Mouse (Mus musculus): ENCODE results near the gene Fam3b. TPM values are rescaled to one million over a fixed set of nuclear protein-coding genes. Genes with fewer than 3 reads are reported as not detected.

Fam3b gene
- polyA plus RNA-seq, 1 experiment from 2014 or later: 50.6 TPM

- 48% methylated on average over 14 of the region's 14 CpGs for WGBS
- DNase-seq (ENCODE audit: low spot score) (peak; percentile 54), ATAC-seq (ENCODE audit: low FRiP score, low TSS enrichment) (peak; percentile 76)
- TF ChIP-seq CTCF (IDR thresholded peaks at IDR 0.05; ENCODE audit: low read depth): peak; percentile 94
- TF ChIP-seq EP300 (optimal IDR thresholded peaks at IDR 0.05): no peak
- no peak overlapping the region for H3K27ac ChIP-seq (replicated peaks)
- H3K27me3 ChIP-seq (ENCODE audit: control insufficient read depth, insufficient read depth, low read length): no peaks in the 10 kb centered on the region
- H3K4me1 ChIP-seq (replicated peaks; ENCODE audit: control insufficient read depth, insufficient read depth): no peaks in the 10 kb centered on the region
- no peaks in the 10 kb centered on the region for H3K9me3 ChIP-seq (ENCODE audit: control insufficient read depth, low read length)
- no peak overlapping the region for H3K4me2 ChIP-seq (replicated peaks; ENCODE audit: low read depth)
- no peaks in the 10 kb centered on the region for H3K36me3 ChIP-seq (ENCODE audit: control insufficient read depth, insufficient read depth, low read length)
- H3K9ac ChIP-seq (ENCODE audit: low read length): no peak overlapping the region
- no peak overlapping the region for H3K4me3 ChIP-seq (ENCODE audit: low read depth, low read length)
Measured at GRCm38 (mm10) chr16:97443670-97444263, 70.8 kb downstream of the Fam3b start.

- TF ChIP-seq CTCF (IDR thresholded peaks at IDR 0.05; ENCODE audit: low read depth) (no peak), EP300 (optimal IDR thresholded peaks at IDR 0.05) (no peak)
- 71% methylated on average over 9 of the region's 9 CpGs for WGBS
- Histone ChIP-seq H3K4me3 (ENCODE audit: low read depth, low read length) (no peak overlapping the region), H3K4me1 (replicated peaks; ENCODE audit: control insufficient read depth, insufficient read depth) (no peaks in the 10 kb centered on the region), H3K9ac (ENCODE audit: low read length) (no peak overlapping the region), H3K36me3 (ENCODE audit: control insufficient read depth, insufficient read depth, low read length) (no peaks in the 10 kb centered on the region), H3K9me3 (ENCODE audit: control insufficient read depth, low read length) (no peaks in the 10 kb centered on the region), H3K4me2 (replicated peaks; ENCODE audit: low read depth) (no peak overlapping the region), H3K27ac (replicated peaks) (no peak overlapping the region), H3K27me3 (ENCODE audit: control insufficient read depth, insufficient read depth, low read length) (no peaks in the 10 kb centered on the region)
- no peak for ATAC-seq (ENCODE audit: low FRiP score, low TSS enrichment)
- DNase-seq (ENCODE audit: low spot score): no peak
Measured at GRCm38 (mm10) chr16:97441967-97442366, 72.6 kb downstream of the Fam3b start.

- Histone ChIP-seq H3K4me3 (ENCODE audit: low read depth, low read length) (no peak overlapping the region), H3K27me3 (ENCODE audit: control insufficient read depth, insufficient read depth, low read length) (no peaks in the 10 kb centered on the region), H3K36me3 (ENCODE audit: control insufficient read depth, insufficient read depth, low read length) (no peaks in the 10 kb centered on the region), H3K27ac (replicated peaks) (no peak overlapping the region), H3K4me1 (replicated peaks; ENCODE audit: control insufficient read depth, insufficient read depth) (no peaks in the 10 kb centered on the region), H3K9me3 (ENCODE audit: control insufficient read depth, low read length) (no peaks in the 10 kb centered on the region), H3K9ac (ENCODE audit: low read length) (no peak overlapping the region), H3K4me2 (replicated peaks; ENCODE audit: low read depth) (no peak overlapping the region)
- ATAC-seq (ENCODE audit: low FRiP score, low TSS enrichment) (no peak), DNase-seq (ENCODE audit: low spot score) (no peak)
- 76% methylated on average over 3 of the region's 3 CpGs for WGBS
- TF ChIP-seq CTCF (IDR thresholded peaks at IDR 0.05; ENCODE audit: low read depth) (no peak), EP300 (optimal IDR thresholded peaks at IDR 0.05) (no peak)
Measured at GRCm38 (mm10) chr16:97438191-97438590, 76.4 kb downstream of the Fam3b start.

GRCm38 (mm10) chr16:97437448-97438056, 77.1 kb downstream of the Fam3b start:
- 32% methylated on average over 1 of the region's 1 CpGs for WGBS
- Histone ChIP-seq H3K36me3 (ENCODE audit: control insufficient read depth, insufficient read depth, low read length) (no peaks in the 10 kb centered on the region), H3K27me3 (ENCODE audit: control insufficient read depth, insufficient read depth, low read length) (no peaks in the 10 kb centered on the region), H3K4me3 (ENCODE audit: low read depth, low read length) (no peak overlapping the region), H3K4me2 (replicated peaks; ENCODE audit: low read depth) (no peak overlapping the region), H3K9ac (ENCODE audit: low read length) (no peak overlapping the region), H3K4me1 (replicated peaks; ENCODE audit: control insufficient read depth, insufficient read depth) (no peaks in the 10 kb centered on the region), H3K27ac (replicated peaks) (no peak overlapping the region), H3K9me3 (ENCODE audit: control insufficient read depth, low read length) (no peaks in the 10 kb centered on the region)
- no peak for TF ChIP-seq CTCF (IDR thresholded peaks at IDR 0.05; ENCODE audit: low read depth)
- TF ChIP-seq EP300 (optimal IDR thresholded peaks at IDR 0.05): no peak
- ATAC-seq (ENCODE audit: low FRiP score, low TSS enrichment): no peak
- DNase-seq (ENCODE audit: low spot score): no peak

- TF ChIP-seq EP300 (optimal IDR thresholded peaks at IDR 0.05) (no peak), CTCF (IDR thresholded peaks at IDR 0.05; ENCODE audit: low read depth) (no peak)
Measured at GRCm38 (mm10) chr16:97434206-97434605, 80.4 kb downstream of the Fam3b start.

GRCm38 (mm10) chr16:97431328-97431727, 83.3 kb downstream of the Fam3b start:
- no peaks in the 10 kb centered on the region for H3K4me1 ChIP-seq (replicated peaks; ENCODE audit: control insufficient read depth, insufficient read depth)
- H3K27me3 ChIP-seq (ENCODE audit: control insufficient read depth, insufficient read depth, low read length): no peaks in the 10 kb centered on the region
- 46% methylated on average over 4 of the region's 4 CpGs for WGBS
- no peaks in the 10 kb centered on the region for H3K36me3 ChIP-seq (ENCODE audit: control insufficient read depth, insufficient read depth, low read length)
- TF ChIP-seq EP300 (optimal IDR thresholded peaks at IDR 0.05) (no peak), CTCF (IDR thresholded peaks at IDR 0.05; ENCODE audit: low read depth) (no peak)
- no peak for ATAC-seq (ENCODE audit: low FRiP score, low TSS enrichment)
- H3K9ac ChIP-seq (ENCODE audit: low read length): no peak overlapping the region
- no peaks in the 10 kb centered on the region for H3K9me3 ChIP-seq (ENCODE audit: control insufficient read depth, low read length)
- no peak overlapping the region for H3K27ac ChIP-seq (replicated peaks)
- H3K4me3 ChIP-seq (ENCODE audit: low read depth, low read length): no peak overlapping the region
- H3K4me2 ChIP-seq (replicated peaks; ENCODE audit: low read depth): no peak overlapping the region
- peak; percentile 24 for DNase-seq (ENCODE audit: low spot score)

More at GRCm38 (mm10) chr16:97434206-97434605, 80.4 kb downstream of the Fam3b start:
- no peak overlapping the region for H3K9ac ChIP-seq (ENCODE audit: low read length)
- H3K4me3 ChIP-seq (ENCODE audit: low read depth, low read length): no peak overlapping the region
- DNase-seq (ENCODE audit: low spot score) (no peak), ATAC-seq (ENCODE audit: low FRiP score, low TSS enrichment) (no peak)
- H3K27ac ChIP-seq (replicated peaks): no peak overlapping the region
- H3K4me1 ChIP-seq (replicated peaks; ENCODE audit: control insufficient read depth, insufficient read depth): no peaks in the 10 kb centered on the region
- no peaks in the 10 kb centered on the region for H3K27me3 ChIP-seq (ENCODE audit: control insufficient read depth, insufficient read depth, low read length)
- WGBS: 60% methylated on average over 2 of the region's 2 CpGs
- no peaks in the 10 kb centered on the region for H3K9me3 ChIP-seq (ENCODE audit: control insufficient read depth, low read length)
- H3K36me3 ChIP-seq (ENCODE audit: control insufficient read depth, insufficient read depth, low read length): no peaks in the 10 kb centered on the region
- H3K4me2 ChIP-seq (replicated peaks; ENCODE audit: low read depth): no peak overlapping the region
